Mouse (Mus musculus): ENCODE data around the gene Nccrp1. TPM values are rescaled to one million over a fixed set of nuclear protein-coding genes. Genes with fewer than 3 reads are reported as not detected.

Nccrp1 gene
- total RNA-seq (2021) (not detected), polyA plus RNA-seq (2012; rRNA removed) (not detected in 2 replicates)
- long read RNA-seq: 0 reads

DNA sequence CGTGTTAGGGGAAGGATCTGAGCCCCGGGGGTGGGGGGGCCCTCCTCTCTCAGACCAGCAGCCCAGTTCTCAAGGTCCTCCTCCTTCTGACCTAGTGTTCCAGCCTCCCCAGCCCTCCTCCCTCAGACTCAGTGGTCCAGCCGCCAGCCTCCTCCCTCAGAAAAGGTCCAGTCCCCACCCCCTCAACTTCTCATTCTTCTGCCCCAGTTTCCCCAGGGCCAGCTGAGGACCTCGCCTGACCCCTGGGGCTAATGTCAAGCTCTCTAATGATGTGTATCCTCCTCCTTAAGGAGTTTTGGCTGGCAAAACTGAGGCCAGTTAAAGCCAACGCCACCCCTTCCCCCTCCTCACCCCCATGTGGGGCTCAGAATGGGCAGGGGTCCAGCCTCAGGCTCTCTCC lies at the start of gene Nccrp1:
Gene Nccrp1 (minus strand): TSS at position 101 of the 400 bp plus-strand sequence.
- H3K27me3 ChIP-seq (ENCODE audit: control insufficient read depth, insufficient read depth, low read length): peaks cover 14% of the 10 kb centered on the region
- no peak for TF ChIP-seq POLR2A (IDR thresholded peaks at IDR 0.05; ENCODE audit: insufficient read depth, low read depth, low read length)
- TF ChIP-seq CTCF (IDR thresholded peaks at IDR 0.05): no peak
- TF ChIP-seq EP300 (IDR thresholded peaks at IDR 0.05; ENCODE audit: insufficient read depth, low read depth, low read length): no peak
- intact Hi-C loops (cut with DNase I): no loop called here
- no peak within 1 kb of the TSS for H3K9ac ChIP-seq (ENCODE audit: low read depth, low read length)
- DNase-seq: no peak
- H3K4me1 ChIP-seq (ENCODE audit: control insufficient read depth, insufficient read depth, low read length): no peaks in the 10 kb centered on the region
- no peak within 1 kb of the TSS for H3K4me3 ChIP-seq
- no peaks in the 10 kb centered on the region for H3K36me3 ChIP-seq (ENCODE audit: control insufficient read depth, insufficient read depth, low read length)
- H3K27ac ChIP-seq: no peak within 1 kb of the TSS
- 13% methylated on average over 5 of the region's 5 CpGs for WGBS
- no peaks in the 10 kb centered on the region for H3K79me2 ChIP-seq (replicated peaks; ENCODE audit: control insufficient read depth, insufficient read depth, low read length)

- TF ChIP-seq CTCF (IDR thresholded peaks at IDR 0.05): no peak
- no peak for TF ChIP-seq POLR2A (IDR thresholded peaks at IDR 0.05; ENCODE audit: insufficient read depth, low read depth, low read length)
- no peak for TF ChIP-seq EP300 (IDR thresholded peaks at IDR 0.05; ENCODE audit: insufficient read depth, low read depth, low read length)
- H3K4me3 ChIP-seq: no peak overlapping the region
- H3K4me1 ChIP-seq (ENCODE audit: control insufficient read depth, insufficient read depth, low read length): peaks cover 15% of the 10 kb centered on the region
- WGBS: 48% methylated on average over 8 of the region's 8 CpGs
- DNase-seq: no peak
- no peaks in the 10 kb centered on the region for H3K36me3 ChIP-seq (ENCODE audit: control insufficient read depth, insufficient read depth, low read length)
- H3K27me3 ChIP-seq (ENCODE audit: control insufficient read depth, insufficient read depth, low read length): no peaks in the 10 kb centered on the region
- intact Hi-C loops (cut with DNase I): loop anchor here (5.0 kb wide), 1 partner anchor 224 kb away; the partner anchor contains the start of gene Plekhg2
- H3K9ac ChIP-seq (ENCODE audit: low read depth, low read length): no peak overlapping the region
- no peaks in the 10 kb centered on the region for H3K79me2 ChIP-seq (replicated peaks; ENCODE audit: control insufficient read depth, insufficient read depth, low read length)
- no peak overlapping the region for H3K27ac ChIP-seq
Observed at GRCm38 (mm10) chr7:28595751-28596435, 48.8 kb upstream of the Nccrp1 start.

DNA sequence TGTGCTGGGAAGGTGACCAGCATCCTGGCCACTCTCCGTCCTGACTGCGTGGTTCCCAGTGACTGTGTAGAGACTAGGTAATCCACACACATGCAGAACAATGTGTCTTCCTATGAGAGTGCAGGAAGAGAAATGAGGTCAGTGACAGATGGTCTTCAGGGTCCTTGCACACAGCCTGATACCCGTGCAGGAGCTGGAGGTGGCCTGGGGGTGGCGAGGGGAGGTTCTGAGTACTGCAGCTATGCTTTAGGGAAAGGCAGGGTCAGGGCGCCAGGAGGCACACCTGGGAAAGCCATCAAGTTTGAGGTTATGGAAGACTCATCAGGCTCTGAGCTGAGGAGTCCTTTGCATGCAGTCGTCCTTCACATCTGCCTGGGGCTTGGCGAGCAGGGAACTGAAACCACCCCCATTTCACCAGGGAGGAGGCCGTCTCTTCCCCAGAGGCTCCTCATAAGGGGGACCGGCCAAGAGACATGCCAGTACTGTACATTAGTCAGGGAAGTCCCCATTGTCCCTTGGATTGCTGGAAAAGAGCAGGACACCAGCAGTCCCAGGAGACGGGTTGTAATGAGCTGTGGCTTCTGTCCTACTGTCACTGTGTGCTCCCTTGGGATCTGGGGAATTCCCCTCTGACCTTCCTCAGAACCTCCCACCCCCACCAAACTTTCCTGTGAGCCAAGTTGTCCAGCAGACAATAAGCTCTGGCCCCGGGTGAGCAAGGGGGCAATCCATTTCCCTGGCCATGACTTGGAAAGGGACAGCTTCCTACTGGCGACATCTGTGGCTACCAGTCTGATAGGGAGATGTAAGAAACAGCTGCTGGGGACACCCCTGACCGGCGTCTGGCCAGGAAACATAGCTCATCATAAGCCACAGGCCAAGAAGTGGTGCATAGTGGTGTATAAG lies 46.4 kb upstream of the Nccrp1 start:
- Histone ChIP-seq H3K27me3 (ENCODE audit: control insufficient read depth, insufficient read depth, low read length) (no peaks in the 10 kb centered on the region), H3K79me2 (replicated peaks; ENCODE audit: control insufficient read depth, insufficient read depth, low read length) (no peaks in the 10 kb centered on the region), H3K9ac (ENCODE audit: low read depth, low read length) (no peak overlapping the region), H3K36me3 (ENCODE audit: control insufficient read depth, insufficient read depth, low read length) (no peaks in the 10 kb centered on the region), H3K4me1 (ENCODE audit: control insufficient read depth, insufficient read depth, low read length) (peaks cover 15% of the 10 kb centered on the region), H3K4me3 (no peak overlapping the region), H3K27ac (no peak overlapping the region)
- intact Hi-C loops (cut with DNase I): no loop called here
- 30% methylated on average over 14 of the region's 14 CpGs for WGBS
- TF ChIP-seq EP300 (IDR thresholded peaks at IDR 0.05; ENCODE audit: insufficient read depth, low read depth, low read length) (peak; percentile 83), CTCF (IDR thresholded peaks at IDR 0.05) (peak; percentile 18; the same call in 1 of the 2 replicates), POLR2A (IDR thresholded peaks at IDR 0.05; ENCODE audit: insufficient read depth, low read depth, low read length) (no peak)
- DNase-seq: peak; percentile 69 to 82

- H3K4me1 ChIP-seq (ENCODE audit: control insufficient read depth, insufficient read depth, low read length): peaks cover 20% of the 10 kb centered on the region
- no peak overlapping the region for H3K27ac ChIP-seq
- no peak overlapping the region for H3K4me3 ChIP-seq
- intact Hi-C loops (cut with DNase I): no loop called here
- no peaks in the 10 kb centered on the region for H3K27me3 ChIP-seq (ENCODE audit: control insufficient read depth, insufficient read depth, low read length)
- WGBS: 62% methylated on average over 1 of the region's 1 CpGs
- no peak for DNase-seq
- H3K79me2 ChIP-seq (replicated peaks; ENCODE audit: control insufficient read depth, insufficient read depth, low read length): no peaks in the 10 kb centered on the region
- TF ChIP-seq CTCF (IDR thresholded peaks at IDR 0.05) (no peak), EP300 (IDR thresholded peaks at IDR 0.05; ENCODE audit: insufficient read depth, low read depth, low read length) (no peak), POLR2A (IDR thresholded peaks at IDR 0.05; ENCODE audit: insufficient read depth, low read depth, low read length) (no peak)
- H3K36me3 ChIP-seq (ENCODE audit: control insufficient read depth, insufficient read depth, low read length): no peaks in the 10 kb centered on the region
- no peak overlapping the region for H3K9ac ChIP-seq (ENCODE audit: low read depth, low read length)
Observed at GRCm38 (mm10) chr7:28591862-28592261, 44.8 kb upstream of the Nccrp1 start.

- Histone ChIP-seq H3K27ac (peak overlapping the region; percentile 18), H3K27me3 (ENCODE audit: control insufficient read depth, insufficient read depth, low read length) (no peaks in the 10 kb centered on the region), H3K4me1 (ENCODE audit: control insufficient read depth, insufficient read depth, low read length) (peaks cover 13% of the 10 kb centered on the region), H3K79me2 (replicated peaks; ENCODE audit: control insufficient read depth, insufficient read depth, low read length) (no peaks in the 10 kb centered on the region), H3K9ac (ENCODE audit: low read depth, low read length) (no peak overlapping the region), H3K4me3 (no peak overlapping the region), H3K36me3 (ENCODE audit: control insufficient read depth, insufficient read depth, low read length) (no peaks in the 10 kb centered on the region)
- no peak for DNase-seq
- no peak for TF ChIP-seq POLR2A (IDR thresholded peaks at IDR 0.05; ENCODE audit: insufficient read depth, low read depth, low read length)
- no peak for TF ChIP-seq CTCF (IDR thresholded peaks at IDR 0.05)
- TF ChIP-seq EP300 (IDR thresholded peaks at IDR 0.05; ENCODE audit: insufficient read depth, low read depth, low read length): no peak
- intact Hi-C loops (cut with DNase I): no loop called here
Observed at GRCm38 (mm10) chr7:28587644-28588043, 40.6 kb upstream of the Nccrp1 start.

Data from heart, adult 2 months (tissue).